Mouse (Mus musculus): Measurements from ENCODE around the gene Scd1.

The Scd1 gene

GRCm38 (mm10) chr19:44363529-44363928 is 44.1 kb downstream of the Scd1 start:
- peak; percentile 65 for DNase-seq

- no peak for DNase-seq
Observed at GRCm38 (mm10) chr19:44358700-44359099, 49.0 kb downstream of the Scd1 start.

GRCm38 (mm10) chr19:44351756-44352155 is 55.9 kb downstream of the Scd1 start:
- no peak for DNase-seq

GRCm38 (mm10) chr19:44349689-44350088 is 58.0 kb downstream of the Scd1 start:
- no peak for DNase-seq

Measured in cerebellum, adult 9-10 months (tissue).